Mouse (Mus musculus) lung, adult 18-20 months (tissue): ENCODE measurements around the gene Tgfbr3l.

ENCODE experiments used
- DNase-seq, 2 experiments: peaks; one replicate each; pipeline ENCODE4 v3.0.0; 2022; ENCODE audit warnings: mixed read lengths in 2 of 2

The Tgfbr3l gene

GRCm38 (mm10) chr8:4247951-4248540 lies at the start of gene Tgfbr3l:
Tgfbr3l (plus strand) TSS chr8:4248214.
- no peak for DNase-seq

- DNase-seq = no peak
Measured at GRCm38 (mm10) chr8:4201321-4201720, 46.7 kb upstream of the Tgfbr3l start.

- DNase-seq = no peak
Measured at GRCm38 (mm10) chr8:4205246-4206123, 42.5 kb upstream of the Tgfbr3l start.

GRCm38 (mm10) chr8:4206182-4207015 lies 41.6 kb upstream of the Tgfbr3l start:
- DNase-seq = peak; percentile 29 to 33

GRCm38 (mm10) chr8:4207016-4207350 lies 41.0 kb upstream of the Tgfbr3l start:
- no peak for DNase-seq

GRCm38 (mm10) chr8:4211097-4211496 lies 36.9 kb upstream of the Tgfbr3l start:
- no peak for DNase-seq

- DNase-seq = no peak
Measured at GRCm38 (mm10) chr8:4212809-4213209, 35.2 kb upstream of the Tgfbr3l start.

- peak; percentile 85 to 88 for DNase-seq
Measured at GRCm38 (mm10) chr8:4213210-4214005, 34.6 kb upstream of the Tgfbr3l start.

- DNase-seq = peak; percentile 90 to 93
Measured at GRCm38 (mm10) chr8:4214006-4214980, 33.7 kb upstream of the Tgfbr3l start.

- no peak for DNase-seq
Measured at GRCm38 (mm10) chr8:4216296-4216695, 31.7 kb upstream of the Tgfbr3l start.

GRCm38 (mm10) chr8:4216791-4217621 lies 31.0 kb upstream of the Tgfbr3l start, which contains the start of gene Prr36:
Prr36 (minus strand) TSS chr8:4217459.
- peak in 1 of 2 experiments; percentile 47 for DNase-seq

GRCm38 (mm10) chr8:4219617-4220016 lies 28.4 kb upstream of the Tgfbr3l start:
- DNase-seq = no peak

GRCm38 (mm10) chr8:4222059-4222458 lies 26.0 kb upstream of the Tgfbr3l start:
- DNase-seq = no peak

GRCm38 (mm10) chr8:4226323-4226722 lies 21.7 kb upstream of the Tgfbr3l start:
- no peak for DNase-seq

- peak; percentile 39 to 60 for DNase-seq
Measured at GRCm38 (mm10) chr8:4226739-4227347, 21.2 kb upstream of the Tgfbr3l start, which contains the start of gene Lrrc8e. Lrrc8e (plus strand) TSS chr8:4226827.

- no peak for DNase-seq
Measured at GRCm38 (mm10) chr8:4227919-4228318, 20.1 kb upstream of the Tgfbr3l start.

- no peak for DNase-seq
Measured at GRCm38 (mm10) chr8:4229784-4230183, 18.2 kb upstream of the Tgfbr3l start.

GRCm38 (mm10) chr8:4230612-4231351 lies 17.2 kb upstream of the Tgfbr3l start:
- peak; percentile 76 to 86 for DNase-seq
